Comparison of ENCODE assay signal across 14 mouse cellular contexts in genomic region chr11:115271052-115271451, GRCm38 (mm10). TPM values are rescaled to one million over a fixed set of nuclear protein-coding genes. Genes with fewer than 3 reads are reported as not detected.
"Had no signal": no experiment of that assay in that cellular context is flagged by ENCODE, and none has a peak within 500 bp of the region (broad histone marks: within the 10 kb centered on the region; RNA-seq: fewer than 3 reads in every experiment).

No protein-coding gene starts in this region.

RNA-seq across cellular contexts. Expression of gene Grin2c, which starts 4.0 kb away (rescaled TPM):
- total RNA-seq: common myeloid progenitor, adult 5-6 weeks; gastrocnemius, postnatal 14 days; gastrocnemius, postnatal 36 days; gastrocnemius, postnatal 4 days; granulocyte monocyte progenitor cell, adult 5-6 weeks had no signal

RNA-seq across cellular contexts. Expression of gene Otop2, which starts 35.9 kb away (rescaled TPM):
- total RNA-seq: common myeloid progenitor, adult 5-6 weeks; forebrain, postnatal 0 days; gastrocnemius, adult 18-20 months; gastrocnemius, adult 2 months; gastrocnemius, adult 8-10 months; gastrocnemius, postnatal 10 days; gastrocnemius, postnatal 14 days; gastrocnemius, postnatal 25 days; gastrocnemius, postnatal 36 days; gastrocnemius, postnatal 4 days; granulocyte monocyte progenitor cell, adult 5-6 weeks; heart, adult 18-20 months; heart, adult 2 months; heart, adult 8-10 months had no signal

RNA-seq across cellular contexts. Expression of gene Ush1g, which starts 50.8 kb away (rescaled TPM):
- total RNA-seq: common myeloid progenitor, adult 5-6 weeks; gastrocnemius, postnatal 4 days; granulocyte monocyte progenitor cell, adult 5-6 weeks had no signal
